Mouse (Mus musculus): ENCODE results near the gene Gtf2a1. TPM values are rescaled to one million over a fixed set of nuclear protein-coding genes. Genes with fewer than 3 reads are reported as not detected.
"Not testable (repeated sequence)": the region's sequence is repeated elsewhere in the genome, so short reads cannot be mapped to it uniquely, and the experiment has no call there.

Gene Gtf2a1
- polyA plus RNA-seq, 1 experiment from 2014 or later = 26.4 TPM

DNA sequence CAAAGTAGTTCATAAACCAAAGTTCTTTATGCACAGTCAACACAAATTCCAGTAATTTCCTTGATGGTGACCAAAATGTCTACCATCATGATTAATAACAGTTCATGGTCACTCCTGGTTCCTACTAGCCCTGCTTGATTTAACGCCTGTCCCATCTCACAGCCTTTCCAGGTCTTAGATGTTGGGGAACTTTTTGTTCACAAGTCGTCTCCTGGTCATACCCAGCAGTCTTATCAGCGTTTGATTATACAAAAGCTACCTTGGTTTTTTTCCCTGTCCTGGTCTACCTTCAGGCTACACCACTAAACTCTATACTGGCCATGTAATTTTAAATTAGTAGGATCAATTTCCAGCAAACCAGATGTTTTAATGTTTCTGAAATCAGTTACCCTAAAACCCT, 3.2 kb downstream of the Gtf2a1 start:
- no peak for ATAC-seq (replicated peaks; ENCODE audit: insufficient number of reproducible peaks, low FRiP score, low TSS enrichment)

DNA sequence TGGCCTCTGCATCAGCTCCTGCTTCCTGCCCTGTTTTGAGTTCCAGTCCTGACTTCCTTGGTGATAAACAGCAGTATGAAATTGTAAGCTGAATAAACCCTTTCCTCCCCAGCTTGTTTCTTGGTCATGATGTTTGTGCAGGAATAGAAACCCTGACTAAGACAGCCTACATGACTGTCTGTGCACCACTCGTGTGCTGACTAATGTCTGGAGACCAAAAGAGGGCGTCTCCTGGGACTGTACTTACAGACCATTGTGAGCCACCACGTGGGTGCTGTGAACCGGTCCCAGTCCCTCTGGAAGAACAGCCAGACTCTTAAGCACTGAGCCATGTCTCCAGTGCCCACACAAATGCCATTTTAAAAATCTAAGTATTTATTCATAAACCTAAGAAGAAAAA, 4.5 kb downstream of the Gtf2a1 start:
- H3K9me3 ChIP-seq (replicated peaks; ENCODE audit: control insufficient read depth, low read length); H3K36me3 ChIP-seq (ENCODE audit: control insufficient read depth, insufficient read depth, low read length); H3K4me3 ChIP-seq (ENCODE audit: low read depth, low read length); H3K9ac ChIP-seq (ENCODE audit: low read depth, low read length); H3K4me2 ChIP-seq; H3K27me3 ChIP-seq (ENCODE audit: control insufficient read depth, insufficient read depth, low read length); ATAC-seq (replicated peaks; ENCODE audit: insufficient number of reproducible peaks, low FRiP score, low TSS enrichment); H3K27ac ChIP-seq (ENCODE audit: low read depth, low read length): not testable (repeated sequence)
- 94% methylated on average over 4 of the region's 4 CpGs for WGBS (ENCODE audit: insufficient replicate concordance)
- H3K4me1 ChIP-seq (ENCODE audit: control insufficient read depth, insufficient read depth, low read length) = peaks cover 12% of the 10 kb centered on the region

More for the DNA sequence above, 3.2 kb downstream of the Gtf2a1 start:
- Histone ChIP-seq H3K27me3 (ENCODE audit: control insufficient read depth, insufficient read depth, low read length) (no peaks in the 10 kb centered on the region), H3K4me2 (peak overlapping the region; percentile 82), H3K27ac (ENCODE audit: low read depth, low read length) (no peak overlapping the region), H3K36me3 (ENCODE audit: control insufficient read depth, insufficient read depth, low read length) (peaks cover 5% of the 10 kb centered on the region), H3K4me1 (ENCODE audit: control insufficient read depth, insufficient read depth, low read length) (peaks cover 16% of the 10 kb centered on the region), H3K4me3 (ENCODE audit: low read depth, low read length) (peak overlapping the region; percentile 90), H3K9ac (ENCODE audit: low read depth, low read length) (0 out of 2 replicates have a peak overlapping the region, but pooled peaks have one; percentile 7), H3K9me3 (replicated peaks; ENCODE audit: control insufficient read depth, low read length) (no peaks in the 10 kb centered on the region)
- WGBS (ENCODE audit: insufficient replicate concordance) = 51% methylated on average over 3 of the region's 3 CpGs

DNA sequence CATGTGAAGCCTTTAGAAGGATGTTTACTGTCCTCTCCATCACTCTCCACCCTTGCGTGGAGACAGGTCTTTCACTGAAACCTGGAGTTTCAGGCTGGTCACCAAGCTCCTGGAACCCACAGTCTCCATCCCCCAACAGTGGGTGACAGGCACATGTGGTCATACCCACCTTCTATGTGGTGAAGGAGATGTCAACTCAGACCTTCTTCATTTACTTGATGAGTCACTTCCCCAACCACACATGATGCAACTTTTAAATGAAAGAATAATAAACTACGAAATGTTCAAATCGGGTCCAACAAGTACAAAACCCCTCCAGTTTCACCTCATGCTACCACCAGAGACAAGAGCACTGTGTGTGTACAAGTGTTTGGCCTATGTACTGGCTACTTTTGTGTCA, 5.1 kb downstream of the Gtf2a1 start:
- no peak for ATAC-seq (replicated peaks; ENCODE audit: insufficient number of reproducible peaks, low FRiP score, low TSS enrichment)

DNA sequence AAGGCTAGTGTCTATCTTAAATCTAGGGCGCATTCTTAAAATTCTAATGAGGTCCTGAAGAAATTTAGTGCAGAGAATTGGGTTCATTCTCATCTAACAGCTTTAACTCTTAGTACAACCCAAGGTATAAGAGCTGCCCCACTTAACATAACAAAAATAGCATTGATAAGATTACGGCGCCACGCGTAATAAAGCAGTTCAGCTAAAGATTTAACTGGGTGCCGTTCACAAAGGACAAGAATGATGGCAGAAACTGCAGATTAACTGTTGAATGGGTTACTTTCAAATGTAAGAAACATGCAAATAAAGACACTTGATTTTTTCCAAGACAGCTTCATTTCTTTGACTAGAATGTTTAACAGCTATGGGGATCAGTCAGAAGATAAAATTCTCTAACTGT, 6.9 kb downstream of the Gtf2a1 start:
- no peak for ATAC-seq (replicated peaks; ENCODE audit: insufficient number of reproducible peaks, low FRiP score, low TSS enrichment)
- no peaks in the 10 kb centered on the region for H3K27me3 ChIP-seq (ENCODE audit: control insufficient read depth, insufficient read depth, low read length)
- 50% methylated on average over 6 of the region's 6 CpGs for WGBS (ENCODE audit: insufficient replicate concordance)
- H3K9ac ChIP-seq (ENCODE audit: low read depth, low read length) = no peak overlapping the region
- peaks cover 5% of the 10 kb centered on the region for H3K36me3 ChIP-seq (ENCODE audit: control insufficient read depth, insufficient read depth, low read length)
- H3K27ac ChIP-seq (ENCODE audit: low read depth, low read length) = no peak overlapping the region
- peak overlapping the region; percentile 37; the same call in 1 of the 2 replicates for H3K4me2 ChIP-seq
- H3K4me1 ChIP-seq (ENCODE audit: control insufficient read depth, insufficient read depth, low read length) = peaks cover 11% of the 10 kb centered on the region
- no peaks in the 10 kb centered on the region for H3K9me3 ChIP-seq (replicated peaks; ENCODE audit: control insufficient read depth, low read length)
- no peak overlapping the region for H3K4me3 ChIP-seq (ENCODE audit: low read depth, low read length)

More for the DNA sequence above, 5.1 kb downstream of the Gtf2a1 start:
- Histone ChIP-seq H3K9me3 (replicated peaks; ENCODE audit: control insufficient read depth, low read length) (no peaks in the 10 kb centered on the region), H3K9ac (ENCODE audit: low read depth, low read length) (no peak overlapping the region), H3K4me1 (ENCODE audit: control insufficient read depth, insufficient read depth, low read length) (peaks cover 11% of the 10 kb centered on the region), H3K4me3 (ENCODE audit: low read depth, low read length) (no peak overlapping the region), H3K4me2 (no peak overlapping the region), H3K27me3 (ENCODE audit: control insufficient read depth, insufficient read depth, low read length) (no peaks in the 10 kb centered on the region), H3K36me3 (ENCODE audit: control insufficient read depth, insufficient read depth, low read length) (peaks cover 5% of the 10 kb centered on the region), H3K27ac (ENCODE audit: low read depth, low read length) (no peak overlapping the region)
- 91% methylated on average over 3 of the region's 3 CpGs for WGBS (ENCODE audit: insufficient replicate concordance)

DNA sequence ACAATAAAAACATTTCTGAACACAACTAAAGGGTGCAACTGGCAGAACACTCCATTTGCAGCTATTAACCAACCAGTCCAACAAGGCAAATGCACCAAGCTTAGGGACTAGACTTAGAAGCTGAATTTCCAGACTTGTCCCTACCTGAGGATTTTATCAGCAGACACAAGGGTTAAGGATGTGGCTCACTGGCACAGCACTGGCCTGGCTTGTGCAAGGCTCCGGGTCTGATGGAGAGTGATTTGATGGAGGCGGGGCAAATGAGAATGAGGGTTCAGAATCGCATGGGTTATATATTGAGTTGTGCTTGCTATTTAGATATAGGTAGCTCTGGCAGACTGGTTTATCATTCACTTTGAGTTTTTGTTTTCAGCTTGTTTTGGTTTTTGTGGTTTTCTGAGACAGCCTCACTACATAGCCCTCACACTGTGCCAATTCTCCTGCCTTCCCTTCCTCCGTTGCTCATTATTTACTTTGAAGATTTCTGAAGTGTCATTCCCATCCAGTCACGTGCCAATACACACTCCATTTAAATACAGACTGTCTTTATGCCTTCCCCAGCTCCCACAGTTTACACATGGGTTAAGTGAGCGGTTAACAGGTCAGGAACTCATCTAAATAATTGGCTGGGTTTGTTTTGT, 7.8 kb downstream of the Gtf2a1 start:
- Histone ChIP-seq H3K4me1 (ENCODE audit: control insufficient read depth, insufficient read depth, low read length) (peaks cover 11% of the 10 kb centered on the region), H3K27me3 (ENCODE audit: control insufficient read depth, insufficient read depth, low read length) (no peaks in the 10 kb centered on the region), H3K36me3 (ENCODE audit: control insufficient read depth, insufficient read depth, low read length) (peaks cover 9% of the 10 kb centered on the region), H3K9ac (ENCODE audit: low read depth, low read length) (no peak overlapping the region), H3K4me3 (ENCODE audit: low read depth, low read length) (no peak overlapping the region), H3K4me2 (no peak overlapping the region), H3K9me3 (replicated peaks; ENCODE audit: control insufficient read depth, low read length) (no peaks in the 10 kb centered on the region), H3K27ac (ENCODE audit: low read depth, low read length) (no peak overlapping the region)
- WGBS (ENCODE audit: insufficient replicate concordance) = 78% methylated on average over 6 of the region's 6 CpGs
- ATAC-seq (replicated peaks; ENCODE audit: insufficient number of reproducible peaks, low FRiP score, low TSS enrichment) = no peak

DNA sequence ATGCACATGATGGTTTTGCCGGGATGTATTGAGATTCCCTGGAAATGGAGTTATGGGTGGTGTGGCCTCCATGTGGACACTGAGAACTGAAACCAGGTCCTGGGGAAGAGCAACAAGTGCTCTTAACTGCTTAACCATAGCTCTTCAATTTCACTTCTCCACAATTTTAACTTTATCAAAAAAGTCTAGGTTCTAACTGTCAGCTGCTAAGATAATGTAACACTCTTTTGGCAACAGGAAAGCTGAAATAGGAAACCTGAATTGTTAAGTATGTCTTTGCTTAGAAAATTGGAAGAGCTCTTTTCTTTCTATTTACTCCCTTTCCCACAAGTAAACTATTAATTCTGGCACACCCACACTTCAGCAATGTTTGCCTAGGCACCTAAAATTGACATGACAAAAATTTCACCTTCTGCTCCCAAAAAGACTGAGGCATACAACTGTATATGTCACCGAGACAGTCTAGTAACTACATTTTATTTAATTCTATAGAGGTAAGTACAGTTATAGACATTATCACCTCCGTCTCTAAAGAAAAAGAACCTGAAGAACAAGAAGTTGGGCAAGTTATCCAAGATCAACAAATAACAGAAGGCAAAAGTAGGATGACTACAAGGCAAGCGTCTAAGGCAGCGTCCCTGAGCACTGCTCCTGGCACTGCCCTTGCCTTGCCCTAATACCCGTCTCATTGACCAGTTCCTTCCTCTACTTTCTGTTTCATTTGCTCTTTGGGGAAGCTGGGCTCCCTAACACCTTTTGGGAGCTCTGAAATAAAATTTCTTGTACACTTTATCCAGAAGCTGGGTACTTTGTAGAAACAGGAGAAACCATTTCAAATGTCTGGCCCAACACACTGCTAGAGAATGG, 8.8 kb downstream of the Gtf2a1 start:
- WGBS (ENCODE audit: insufficient replicate concordance) = 95% methylated on average over 6 of the region's 6 CpGs
- H3K4me3 ChIP-seq (ENCODE audit: low read depth, low read length) = no peak overlapping the region
- no peak overlapping the region for H3K27ac ChIP-seq (ENCODE audit: low read depth, low read length)
- peaks cover 5% of the 10 kb centered on the region for H3K4me1 ChIP-seq (ENCODE audit: control insufficient read depth, insufficient read depth, low read length)
- ATAC-seq (replicated peaks; ENCODE audit: insufficient number of reproducible peaks, low FRiP score, low TSS enrichment) = no peak
- H3K4me2 ChIP-seq = no peak overlapping the region
- no peaks in the 10 kb centered on the region for H3K9me3 ChIP-seq (replicated peaks; ENCODE audit: control insufficient read depth, low read length)
- no peak overlapping the region for H3K9ac ChIP-seq (ENCODE audit: low read depth, low read length)
- H3K36me3 ChIP-seq (ENCODE audit: control insufficient read depth, insufficient read depth, low read length) = peaks cover 12% of the 10 kb centered on the region
- H3K27me3 ChIP-seq (ENCODE audit: control insufficient read depth, insufficient read depth, low read length) = no peaks in the 10 kb centered on the region

DNA sequence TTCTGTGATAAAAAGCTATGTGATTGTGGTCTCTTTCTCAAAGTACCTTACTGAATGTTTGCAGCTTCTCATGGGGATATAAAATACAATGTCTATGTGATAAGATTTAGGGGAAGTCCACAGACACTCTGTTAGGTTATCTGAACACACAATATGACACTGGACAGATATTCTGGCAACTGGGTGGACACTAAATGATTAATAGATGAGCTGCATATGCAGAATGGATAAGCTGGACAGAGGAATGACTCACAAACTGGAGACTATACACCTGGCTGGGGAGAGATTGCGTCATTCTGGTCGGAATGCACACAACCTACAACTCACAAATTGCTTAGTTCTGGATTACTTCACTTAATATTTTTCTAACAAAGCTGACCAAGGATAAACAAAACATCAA, 10.6 kb downstream of the Gtf2a1 start:
- no peak overlapping the region for H3K27ac ChIP-seq (ENCODE audit: low read depth, low read length)
- H3K36me3 ChIP-seq (ENCODE audit: control insufficient read depth, insufficient read depth, low read length) = peaks cover 16% of the 10 kb centered on the region
- no peak overlapping the region for H3K9ac ChIP-seq (ENCODE audit: low read depth, low read length)
- H3K9me3 ChIP-seq (replicated peaks; ENCODE audit: control insufficient read depth, low read length) = no peaks in the 10 kb centered on the region
- WGBS (ENCODE audit: insufficient replicate concordance) = 94% methylated on average over 2 of the region's 2 CpGs
- no peak overlapping the region for H3K4me2 ChIP-seq
- H3K27me3 ChIP-seq (ENCODE audit: control insufficient read depth, insufficient read depth, low read length) = no peaks in the 10 kb centered on the region
- H3K4me3 ChIP-seq (ENCODE audit: low read depth, low read length) = no peak overlapping the region
- H3K4me1 ChIP-seq (ENCODE audit: control insufficient read depth, insufficient read depth, low read length) = peaks cover 5% of the 10 kb centered on the region
- ATAC-seq (replicated peaks; ENCODE audit: insufficient number of reproducible peaks, low FRiP score, low TSS enrichment) = no peak

DNA sequence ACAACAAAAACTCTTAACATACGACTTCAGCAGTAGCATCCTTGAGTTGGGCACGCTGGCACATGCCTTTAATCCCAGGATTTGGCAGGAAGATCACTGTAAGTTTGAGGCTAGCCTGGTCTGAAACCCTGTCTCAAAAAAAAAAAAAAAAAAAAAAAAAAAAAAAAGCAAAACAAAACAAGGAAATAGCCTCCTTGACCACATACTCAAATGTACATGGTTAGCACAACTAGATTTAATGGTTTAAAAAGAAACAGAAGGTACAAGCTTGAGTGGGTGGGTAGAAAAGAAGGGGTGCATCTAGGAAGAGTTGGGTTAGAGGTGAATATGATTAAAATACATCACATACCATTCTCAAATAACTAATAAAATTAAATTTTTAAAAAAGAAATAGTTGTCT, 18.6 kb downstream of the Gtf2a1 start:
- no peak overlapping the region for H3K27ac ChIP-seq (ENCODE audit: low read depth, low read length)
- peaks cover 29% of the 10 kb centered on the region for H3K36me3 ChIP-seq (ENCODE audit: control insufficient read depth, insufficient read depth, low read length)
- no peaks in the 10 kb centered on the region for H3K9me3 ChIP-seq (replicated peaks; ENCODE audit: control insufficient read depth, low read length)
- ATAC-seq (replicated peaks; ENCODE audit: insufficient number of reproducible peaks, low FRiP score, low TSS enrichment) = no peak
- H3K4me1 ChIP-seq (ENCODE audit: control insufficient read depth, insufficient read depth, low read length) = no peaks in the 10 kb centered on the region
- H3K4me3 ChIP-seq (ENCODE audit: low read depth, low read length) = no peak overlapping the region
- no peak overlapping the region for H3K4me2 ChIP-seq
- no peaks in the 10 kb centered on the region for H3K27me3 ChIP-seq (ENCODE audit: control insufficient read depth, insufficient read depth, low read length)
- WGBS (ENCODE audit: insufficient replicate concordance) = 91% methylated on average over 2 of the region's 2 CpGs
- H3K9ac ChIP-seq (ENCODE audit: low read depth, low read length) = no peak overlapping the region

Data from heart, embryonic 11.5 days (tissue).